15 mouse cellular contexts compared by ENCODE assay signal in genomic region chr15:84653151-84653550, GRCm38 (mm10). TPM values are rescaled to one million over a fixed set of nuclear protein-coding genes. Genes with fewer than 3 reads are reported as not detected.
DNase-seq lines count a peak whose midpoint lies in the region; ATAC-seq lines count a peak whose summit lies in the region.
"Had no signal": no experiment of that assay in that cellular context is flagged by ENCODE, and none has a peak within 500 bp of the region (broad histone marks: within the 10 kb centered on the region; RNA-seq: fewer than 3 reads in every experiment).

No protein-coding gene starts in this region.

- no peaks in the 10 kb centered on the region for H3K36me3 ChIP-seq in heart, embryonic 13.5 days
- no peaks in the 10 kb centered on the region for H3K36me3 ChIP-seq in neural tube, embryonic 11.5 days (ENCODE audit: control insufficient read depth, insufficient read depth, low read length)
- no peaks in the 10 kb centered on the region for H3K36me3 ChIP-seq in hindbrain, embryonic 16.5 days (ENCODE audit: control insufficient read depth, insufficient read depth, low read length)
- H3K36me3 ChIP-seq in stomach, embryonic 16.5 days (ENCODE audit: control insufficient read depth, insufficient read depth, low read length) = no peaks in the 10 kb centered on the region
- H3K36me3 ChIP-seq: heart, embryonic 15.5 days; intestine, embryonic 15.5 days; lung, embryonic 15.5 days had no signal

- H3K9me3 ChIP-seq in heart, embryonic 13.5 days = no peaks in the 10 kb centered on the region
- H3K9me3 ChIP-seq in neural tube, embryonic 11.5 days (ENCODE audit: control insufficient read depth, low read length) = no peaks in the 10 kb centered on the region
- H3K9me3 ChIP-seq in hindbrain, embryonic 16.5 days (ENCODE audit: control insufficient read depth, low read length) = no peaks in the 10 kb centered on the region
- H3K9me3 ChIP-seq in stomach, embryonic 16.5 days (replicated peaks; ENCODE audit: control insufficient read depth, low read length) = no peaks in the 10 kb centered on the region
- H3K9me3 ChIP-seq: heart, embryonic 15.5 days; intestine, embryonic 15.5 days; lung, embryonic 15.5 days had no signal

- H3K27ac ChIP-seq in heart, embryonic 13.5 days (replicated peaks) = no peak overlapping the region
- no peak overlapping the region for H3K27ac ChIP-seq in neural tube, embryonic 11.5 days (ENCODE audit: low read depth, low read length)
- peak overlapping the region; percentile 85 for H3K27ac ChIP-seq in hindbrain, embryonic 16.5 days (ENCODE audit: low read depth, low read length)
- peak overlapping the region; percentile 88; the same call in 1 of the 2 replicates for H3K27ac ChIP-seq in stomach, embryonic 16.5 days (ENCODE audit: low read length)

- no peaks in the 10 kb centered on the region for H3K27me3 ChIP-seq in heart, embryonic 13.5 days (replicated peaks)
- H3K27me3 ChIP-seq in neural tube, embryonic 11.5 days (ENCODE audit: control insufficient read depth, insufficient read depth, low read length) = no peaks in the 10 kb centered on the region
- no peaks in the 10 kb centered on the region for H3K27me3 ChIP-seq in hindbrain, embryonic 16.5 days (replicated peaks; ENCODE audit: control insufficient read depth, insufficient read depth, low read length)
- H3K27me3 ChIP-seq in stomach, embryonic 16.5 days (ENCODE audit: control insufficient read depth, insufficient read depth, low read length) = no peaks in the 10 kb centered on the region
- H3K27me3 ChIP-seq: heart, embryonic 15.5 days; intestine, embryonic 15.5 days; lung, embryonic 15.5 days had no signal

- H3K4me1 ChIP-seq in heart, embryonic 13.5 days = peaks cover 18% of the 10 kb centered on the region
- H3K4me1 ChIP-seq in neural tube, embryonic 11.5 days (ENCODE audit: control insufficient read depth, insufficient read depth, low read length) = 0 out of 2 replicates have a peak, but pooled peaks cover 11% of the 10 kb centered on the region
- H3K4me1 ChIP-seq in hindbrain, embryonic 16.5 days (ENCODE audit: control insufficient read depth, insufficient read depth, low read depth, low read length) = peaks cover 12% of the 10 kb centered on the region
- H3K4me1 ChIP-seq in stomach, embryonic 16.5 days (ENCODE audit: control insufficient read depth, insufficient read depth, low read length) = peaks cover 12% of the 10 kb centered on the region

- 82% methylated on average over 7 of the region's 7 CpGs for WGBS in heart, embryonic 13.5 days
- 93% methylated on average over 7 of the region's 7 CpGs for WGBS in neural tube, embryonic 11.5 days
- 96% methylated on average over 7 of the region's 7 CpGs for WGBS in hindbrain, embryonic 16.5 days
- WGBS in stomach, embryonic 16.5 days = 92% methylated on average over 7 of the region's 7 CpGs

- no peak for ATAC-seq in heart, embryonic 13.5 days (ENCODE audit: extremely low read depth, insufficient number of reproducible peaks, low FRiP score, low TSS enrichment)
- no peak for ATAC-seq in neural tube, embryonic 11.5 days (ENCODE audit: insufficient read depth, low FRiP score, low TSS enrichment)
- ATAC-seq in hindbrain, embryonic 16.5 days = no peak
- no peak for ATAC-seq in stomach, embryonic 16.5 days (ENCODE audit: insufficient read depth, low FRiP score)
- ATAC-seq: intestine, embryonic 15.5 days had no signal

- intact Hi-C loops in heart, postnatal 36 days (cut with DNase I) = no loop called here

- H3K4me2 ChIP-seq in heart, embryonic 13.5 days = peak overlapping the region; percentile 70; the same call in 1 of the 2 replicates
- H3K4me2 ChIP-seq in neural tube, embryonic 11.5 days (ENCODE audit: low read depth) = no peak overlapping the region
- no peak overlapping the region; the same call in 1 of the 2 replicates for H3K4me2 ChIP-seq in hindbrain, embryonic 16.5 days (ENCODE audit: low read length)
- no peak overlapping the region for H3K4me2 ChIP-seq in stomach, embryonic 16.5 days (ENCODE audit: low read depth, low read length)

- no peak overlapping the region for H3K4me3 ChIP-seq in heart, embryonic 13.5 days
- no peak overlapping the region for H3K4me3 ChIP-seq in neural tube, embryonic 11.5 days (ENCODE audit: low read depth, low read length)
- no peak overlapping the region for H3K4me3 ChIP-seq in hindbrain, embryonic 16.5 days (ENCODE audit: low read length)
- no peak overlapping the region for H3K4me3 ChIP-seq in stomach, embryonic 16.5 days (replicated peaks; ENCODE audit: low read length)
- H3K4me3 ChIP-seq: megakaryocyte, embryonic 14.5 days had no signal

- H3K9ac ChIP-seq in heart, embryonic 13.5 days = no peak overlapping the region
- no peak overlapping the region for H3K9ac ChIP-seq in neural tube, embryonic 11.5 days (ENCODE audit: low read length)
- H3K9ac ChIP-seq in hindbrain, embryonic 16.5 days (ENCODE audit: low read depth, low read length) = no peak overlapping the region
- no peak overlapping the region for H3K9ac ChIP-seq in stomach, embryonic 16.5 days (ENCODE audit: low read length)
- H3K9ac ChIP-seq: intestine, embryonic 15.5 days had no signal

- no peak for DNase-seq in heart, postnatal 36 days
- peak; percentile 7 for DNase-seq in neural tube, embryonic 11.5 days (ENCODE audit: low spot score)
- DNase-seq in neural tube, embryonic 10.5 days (ENCODE audit: extremely low spot score, low spot score) = no peak
- DNase-seq in spleen, postnatal 14 days (ENCODE audit: low spot score in 2 of 2) = no peak
- DNase-seq: cerebellum, adult 11-12 months; liver; right cerebral cortex, adult 18-20 months; thymus, postnatal 4 days had no signal

RNA-seq across cellular contexts. Expression of gene Prr5, which starts 16.3 kb away (rescaled TPM):
- polyA plus RNA-seq in heart, embryonic 13.5 days (2015; fragmentation: Nextera tagmentation; extraction: Ambion mirVana) = 20.7 and 21.1 TPM in 2 replicates
- total RNA-seq in heart, postnatal 36 days (2021) = 1 to 10 TPM; 3.1 to 3.7 TPM
- 17.5 and 19.3 TPM in 2 replicates for polyA plus RNA-seq in neural tube, embryonic 11.5 days (2014; fragmentation: Nextera tagmentation; extraction: Ambion mirVana)
- 30.5 and 33.2 TPM in 2 replicates for polyA plus RNA-seq in hindbrain, embryonic 16.5 days (2015; fragmentation: Nextera tagmentation; extraction: Ambion mirVana)
- polyA plus RNA-seq in stomach, embryonic 16.5 days (2015; fragmentation: Nextera tagmentation; extraction: Ambion mirVana) = 29.8 and 31.1 TPM in 2 replicates

Comparison
In these comparisons a context has a peak if more than half of its experiments do, and no peak if none do; other contexts are left out.
1. H3K27ac ChIP-seq: peak in hindbrain, embryonic 16.5 days (single experiment) and stomach, embryonic 16.5 days (single experiment); none in heart, embryonic 13.5 days (single experiment) and neural tube, embryonic 11.5 days (single experiment).